Mouse (Mus musculus): ENCODE measurements around the gene Stk31.

DNA sequence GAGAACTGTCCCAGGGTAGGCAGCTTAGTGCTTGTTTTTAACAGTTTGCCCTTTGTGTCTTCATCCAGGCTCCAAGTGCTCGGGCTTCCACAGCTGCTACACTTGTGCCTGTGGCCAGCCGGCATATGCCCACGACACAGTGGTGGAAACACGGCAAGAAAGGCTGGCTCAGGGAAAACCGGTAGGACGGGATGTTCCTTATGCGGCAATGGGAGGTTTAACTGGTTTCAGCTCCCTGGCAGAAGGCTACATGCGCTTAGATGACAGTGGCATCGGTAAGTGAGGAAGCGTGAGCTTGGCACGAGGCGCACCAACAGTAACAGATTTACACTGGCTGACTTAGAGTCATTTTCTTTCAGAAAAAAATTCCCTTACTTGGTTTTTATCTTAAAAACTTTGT lies 17.1 kb upstream of the Stk31 start:
- TF ChIP-seq CTCF (conservative IDR thresholded peaks at IDR 0.05; ENCODE audit: insufficient read depth, insufficient read length, low read depth, low read length) (no peak), POLR2A (IDR thresholded peaks at IDR 0.05; ENCODE audit: low read depth, low read length) (no peak)
